Mouse (Mus musculus): ENCODE data around the gene Tbl1x. TPM values are rescaled to one million over a fixed set of nuclear protein-coding genes. Genes with fewer than 3 reads are reported as not detected.
A peak's percentile ranks its signal among the peaks of the same experiment; 100 is the strongest.

Tbl1x gene
- 10 to 100 TPM; 54.4 to 60.4 TPM for total RNA-seq (2021)

- peak; percentile 76 to 82 for DNase-seq
- intact Hi-C loops (cut with DNase I) = loop anchor here (2.0 to 10.0 kb wide), 3 partner anchors 37 to 196 kb away; no protein-coding TSS in a partner anchor
These were observed at the start of gene Tbl1x for GRCm38 (mm10) chrX:77510371-77511300. Gene Tbl1x, plus strand, starts transcription at chrX:77511013.

GRCm38 (mm10) chrX:77469216-77469615, 41.6 kb upstream of the Tbl1x start:
- DNase-seq = peak in 1 of 2 experiments; percentile 12
- intact Hi-C loops (cut with DNase I) = no loop called here

- DNase-seq = no peak
- intact Hi-C loops (cut with DNase I) = no loop called here
These were observed 38.0 kb upstream of the Tbl1x start for GRCm38 (mm10) chrX:77472858-77473257.

- DNase-seq = no peak
- intact Hi-C loops (cut with DNase I) = no loop called here
These were observed 37.3 kb upstream of the Tbl1x start for GRCm38 (mm10) chrX:77473511-77473910.

- no peak for DNase-seq
- intact Hi-C loops (cut with DNase I) = no loop called here
These were observed 36.3 kb upstream of the Tbl1x start for GRCm38 (mm10) chrX:77474551-77474950.

GRCm38 (mm10) chrX:77477526-77477925, 33.3 kb upstream of the Tbl1x start:
- no peak for DNase-seq
- intact Hi-C loops (cut with DNase I) = no loop called here

- intact Hi-C loops (cut with DNase I) = no loop called here
- peak; percentile 47 to 70 for DNase-seq
These were observed 22.7 kb upstream of the Tbl1x start for GRCm38 (mm10) chrX:77487922-77488799.

- peak in 1 of 2 experiments; percentile 20 for DNase-seq
- intact Hi-C loops (cut with DNase I) = no loop called here
These were observed 20.7 kb upstream of the Tbl1x start for GRCm38 (mm10) chrX:77490127-77490526.

GRCm38 (mm10) chrX:77509149-77509548, 1.7 kb upstream of the Tbl1x start:
- intact Hi-C loops (cut with DNase I) = loop anchor here (5.0 kb wide), 1 partner anchor 213 kb away; no protein-coding TSS in a partner anchor
- peak; percentile 91 for DNase-seq

GRCm38 (mm10) chrX:77509776-77510175, 1.0 kb upstream of the Tbl1x start:
- intact Hi-C loops (cut with DNase I) = loop anchor here (2.0 to 10.0 kb wide), 4 partner anchors 38 to 213 kb away; no protein-coding TSS in a partner anchor
- peak; percentile 11 to 25 for DNase-seq

- peak; percentile 46 to 56 for DNase-seq
- intact Hi-C loops (cut with DNase I) = loop anchor here (2.0 to 10.0 kb wide), 3 partner anchors 36 to 197 kb away; no protein-coding TSS in a partner anchor
These were observed 634 bp downstream of the Tbl1x start for GRCm38 (mm10) chrX:77511301-77511993.

GRCm38 (mm10) chrX:77511994-77512485, 1.2 kb downstream of the Tbl1x start:
- intact Hi-C loops (cut with DNase I) = loop anchor here (2.0 to 10.0 kb wide), 3 partner anchors 35 to 197 kb away; no protein-coding TSS in a partner anchor
- no peak for DNase-seq

GRCm38 (mm10) chrX:77517274-77518085, 6.7 kb downstream of the Tbl1x start:
- intact Hi-C loops (cut with DNase I) = loop anchor here (10.0 kb wide), 1 partner anchor 203 kb away; no protein-coding TSS in a partner anchor

GRCm38 (mm10) chrX:77518929-77519328, 8.1 kb downstream of the Tbl1x start:
- no peak for DNase-seq
- intact Hi-C loops (cut with DNase I) = loop anchor here (10.0 kb wide), 1 partner anchor 204 kb away; no protein-coding TSS in a partner anchor

More at GRCm38 (mm10) chrX:77517274-77518085, 6.7 kb downstream of the Tbl1x start:
- DNase-seq = no peak

- intact Hi-C loops (cut with DNase I) = no loop called here
- DNase-seq = no peak
These were observed 12.1 kb downstream of the Tbl1x start for GRCm38 (mm10) chrX:77522842-77523375.

- intact Hi-C loops (cut with DNase I) = no loop called here
- DNase-seq = no peak
These were observed 14.4 kb downstream of the Tbl1x start for GRCm38 (mm10) chrX:77525179-77525578.

- intact Hi-C loops (cut with DNase I) = no loop called here
These were observed 17.6 kb downstream of the Tbl1x start for GRCm38 (mm10) chrX:77528401-77528800.

GRCm38 (mm10) chrX:77530997-77531396, 20.2 kb downstream of the Tbl1x start:
- intact Hi-C loops (cut with DNase I) = no loop called here
- DNase-seq = no peak

More at GRCm38 (mm10) chrX:77528401-77528800, 17.6 kb downstream of the Tbl1x start:
- no peak for DNase-seq

GRCm38 (mm10) chrX:77533922-77534321, 23.1 kb downstream of the Tbl1x start:
- peak; percentile 47 to 53 for DNase-seq
- intact Hi-C loops (cut with DNase I) = no loop called here
